Mouse (Mus musculus) heart, postnatal 4 days (tissue): Measurements from ENCODE around the gene Elf1. TPM values are rescaled to one million over a fixed set of nuclear protein-coding genes. Genes with fewer than 3 reads are reported as not detected.
A peak's percentile ranks its signal among the peaks of the same experiment; 100 is the strongest.

Experiments
- DNase-seq: peaks from one replicate; pipeline ENCODE4 v3.0.0; 2021
- total RNA-seq, 2 experiments: library from RNA; stranded (reverse); gene quantifications; 2 replicates each; pipeline ENCODE4 v1.2.3; 2021

The Elf1 gene
- total RNA-seq, 2 experiments from 2014 or later = 20.3 to 22.5 TPM

- no peak for DNase-seq
Observed at GRCm38 (mm10) chr14:79574361-79574760, 93.4 kb downstream of the Elf1 start.

DNA sequence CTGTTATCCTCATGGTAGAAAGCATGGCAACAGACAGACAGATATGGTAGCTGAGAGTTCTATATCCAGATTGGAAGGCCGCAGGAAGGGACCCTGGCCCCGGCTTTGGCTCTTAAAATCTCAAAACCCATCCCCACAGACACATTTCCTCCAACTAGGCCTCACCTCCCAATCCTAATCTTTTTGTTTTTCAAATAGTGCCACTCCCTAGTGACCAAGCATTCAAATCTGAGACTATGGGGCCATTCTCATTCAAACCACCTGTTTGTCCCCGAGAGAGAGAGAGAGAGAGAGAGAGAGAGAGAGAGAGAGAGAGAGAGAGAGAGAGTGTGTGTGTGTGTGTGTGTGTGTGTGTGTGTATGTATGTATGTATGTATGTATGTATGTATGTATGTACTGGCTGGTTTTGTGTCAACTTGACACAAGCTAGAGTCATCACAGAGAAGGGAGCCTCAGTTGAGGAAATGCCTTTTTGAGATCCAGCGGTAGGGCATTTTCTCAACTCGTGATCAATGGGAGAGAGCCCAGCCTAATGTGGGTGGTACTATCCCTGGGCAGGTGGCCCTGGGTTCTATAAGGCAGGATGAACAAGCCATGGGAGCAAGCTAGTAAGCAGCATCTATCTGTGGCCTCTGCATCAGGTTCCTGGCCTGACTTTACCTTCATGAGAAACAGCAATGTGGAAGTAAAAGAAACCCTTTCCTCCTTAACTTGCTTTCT lies 102.7 kb downstream of the Elf1 start:
- no peak for DNase-seq

- no peak for DNase-seq
Observed at GRCm38 (mm10) chr14:79586499-79587138, 105.6 kb downstream of the Elf1 start.

DNA sequence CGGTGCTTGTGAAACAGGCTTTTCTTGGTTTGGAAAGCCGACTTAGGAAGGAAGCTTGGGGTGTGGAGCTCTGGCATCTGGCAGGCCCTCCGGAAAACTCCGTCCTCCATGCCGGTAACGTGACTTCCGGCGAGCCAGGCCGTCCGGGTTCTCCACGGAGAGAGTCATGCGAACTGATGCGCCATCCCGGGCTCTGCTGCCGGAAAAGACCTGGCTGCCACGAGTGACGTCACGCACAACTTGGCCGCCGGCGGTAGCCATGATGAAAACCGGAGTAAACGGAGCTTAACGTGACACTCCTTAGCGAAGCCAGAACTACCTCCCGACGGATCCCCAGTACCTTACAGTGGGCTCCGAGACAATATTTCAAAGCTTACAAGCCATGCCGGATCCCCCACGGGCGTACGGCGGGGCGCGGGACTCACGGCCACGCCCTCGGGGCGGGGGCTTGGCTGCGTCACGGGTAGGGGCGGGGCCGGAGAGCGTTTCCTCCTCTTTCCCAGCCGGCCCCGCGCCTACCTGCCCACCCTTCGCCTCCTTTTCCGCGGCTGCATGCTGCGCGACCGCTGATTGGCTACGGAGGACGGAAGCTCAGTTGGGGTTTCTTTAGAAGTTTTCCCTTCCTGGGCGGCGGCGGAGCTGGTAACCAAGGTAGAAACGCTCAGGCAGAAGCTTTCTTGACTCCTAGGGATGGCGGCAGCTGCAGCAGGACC lies 106.3 kb downstream of the Elf1 start, which contains the start of gene Sugt1:
Gene Sugt1, plus strand, starts transcription at position 553 of the 713 bp plus-strand sequence.
- DNase-seq = peak; percentile 96

DNA sequence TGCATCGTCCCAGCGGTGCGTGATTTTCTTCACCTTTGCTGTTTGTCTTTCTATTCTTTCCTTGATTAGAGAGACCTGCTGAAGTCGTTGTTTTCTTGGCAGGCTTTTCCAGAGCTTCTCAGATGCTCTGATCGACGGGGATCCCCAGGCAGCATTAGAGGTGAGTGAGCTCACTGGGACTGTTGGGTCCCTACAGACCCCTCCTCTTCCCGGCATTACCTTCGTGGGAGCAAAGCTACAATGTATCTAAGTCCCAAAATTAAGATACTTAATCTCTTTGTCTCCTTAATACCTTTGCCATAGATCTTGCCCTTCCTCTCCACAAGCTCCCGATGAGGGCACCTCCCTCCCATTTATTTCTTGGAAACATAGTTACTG lies 106.8 kb downstream of the Elf1 start:
- no peak for DNase-seq

DNA sequence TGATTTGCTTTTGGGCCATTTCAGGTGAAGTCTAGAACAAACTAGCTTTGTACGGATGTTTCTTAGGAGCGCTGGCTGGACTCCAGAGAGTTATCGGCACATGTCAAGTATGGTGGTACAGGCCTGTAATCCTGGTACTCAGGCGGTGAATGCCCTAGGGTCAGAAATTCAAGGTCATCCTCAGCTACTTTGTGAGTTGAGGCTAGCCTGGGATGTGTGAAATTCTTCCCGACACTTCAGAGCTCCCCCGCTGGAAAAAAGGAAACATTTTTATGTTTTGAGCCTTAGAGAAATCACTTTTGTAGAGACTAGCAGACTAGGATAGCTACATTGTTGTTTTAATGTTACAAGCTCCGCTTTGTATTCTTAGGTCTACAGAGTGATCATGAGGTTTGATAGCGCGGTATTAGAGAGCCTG lies 107.5 kb downstream of the Elf1 start:
- peak; percentile 10 for DNase-seq

GRCm38 (mm10) chr14:79589401-79589800 lies 108.4 kb downstream of the Elf1 start:
- no peak for DNase-seq

DNA sequence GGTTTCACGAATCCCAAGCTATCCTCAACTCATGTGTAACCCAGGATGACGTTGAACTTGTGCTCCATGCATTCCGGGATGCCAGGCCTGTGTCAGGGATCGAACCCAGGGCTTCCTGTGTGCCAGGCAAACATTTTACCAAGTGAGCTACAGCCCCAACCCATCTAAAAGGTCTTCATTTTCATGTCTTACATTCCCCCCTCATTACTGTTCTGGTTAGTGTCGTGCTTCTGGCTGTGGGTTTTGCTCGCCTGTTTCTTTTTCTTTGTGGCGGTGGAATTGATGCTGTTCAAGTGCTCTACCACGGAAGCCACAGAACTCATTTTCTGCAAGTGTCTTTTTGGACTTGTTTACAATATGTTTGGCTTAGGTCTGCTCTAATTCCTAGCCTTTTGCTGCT lies 109.9 kb downstream of the Elf1 start:
- DNase-seq = no peak

DNA sequence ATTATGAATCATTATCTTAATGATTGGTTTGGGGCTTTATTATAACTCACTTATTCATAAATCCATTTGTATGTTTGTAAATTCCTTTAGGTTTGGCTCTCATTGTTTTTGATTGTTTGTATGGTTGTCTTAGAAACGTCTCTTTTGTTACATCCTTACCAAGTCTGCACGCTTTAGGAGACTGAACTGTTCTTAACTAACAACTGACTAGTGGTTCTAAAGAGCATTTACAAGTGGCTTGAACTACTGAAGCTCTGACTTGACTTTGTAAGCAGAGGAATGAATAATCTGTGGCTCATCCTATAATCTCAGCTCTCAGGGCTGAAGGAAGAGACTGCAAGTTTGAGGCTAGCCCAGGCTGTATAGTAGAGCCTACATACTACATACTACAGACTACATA lies 110.6 kb downstream of the Elf1 start:
- no peak for DNase-seq

GRCm38 (mm10) chr14:79594069-79594468 lies 113.1 kb downstream of the Elf1 start:
- DNase-seq = no peak

GRCm38 (mm10) chr14:79596602-79597001 lies 115.6 kb downstream of the Elf1 start:
- DNase-seq = no peak

- no peak for DNase-seq
Observed at GRCm38 (mm10) chr14:79605881-79606280, 124.9 kb downstream of the Elf1 start.

DNA sequence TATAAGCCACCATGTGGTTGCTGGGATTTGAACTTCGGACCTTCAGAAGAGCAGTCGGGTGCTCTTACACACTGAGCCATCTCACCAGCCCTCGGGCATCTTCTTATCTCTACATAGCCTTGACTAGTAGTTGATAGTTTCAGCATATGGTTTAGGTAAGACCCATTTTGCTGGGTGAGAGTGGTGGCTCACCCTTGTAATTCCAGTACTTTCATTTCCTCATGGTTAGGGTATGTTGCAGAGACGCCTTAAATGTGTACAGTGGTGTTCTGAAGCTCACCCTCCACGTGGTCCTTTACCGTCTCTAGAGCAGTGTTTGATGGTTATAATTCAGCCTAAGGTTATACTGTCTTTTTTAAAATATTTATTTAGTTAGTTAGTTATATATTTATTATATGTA lies 125.4 kb downstream of the Elf1 start:
- no peak for DNase-seq

DNA sequence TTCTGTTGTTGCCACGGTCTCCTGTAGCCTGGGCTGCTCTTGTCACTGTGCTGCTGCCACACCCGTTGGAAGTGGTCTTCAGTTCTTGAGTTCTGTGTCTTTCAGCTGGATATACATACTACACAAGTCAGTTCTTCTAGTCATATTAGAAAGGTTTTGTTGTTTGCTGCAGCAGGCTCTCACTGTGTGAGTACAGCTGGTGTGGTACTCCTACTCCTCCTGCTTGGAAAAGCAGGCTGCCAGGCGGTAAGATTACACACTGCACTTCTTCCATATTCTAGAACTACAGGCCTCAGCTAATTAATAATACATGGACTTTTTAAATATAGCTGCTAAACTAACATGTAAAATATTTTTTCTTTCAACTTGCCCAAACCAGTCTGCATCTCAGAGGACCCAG lies 125.9 kb downstream of the Elf1 start:
- DNase-seq = no peak

GRCm38 (mm10) chr14:79607352-79607751 lies 126.4 kb downstream of the Elf1 start:
- no peak for DNase-seq

DNA sequence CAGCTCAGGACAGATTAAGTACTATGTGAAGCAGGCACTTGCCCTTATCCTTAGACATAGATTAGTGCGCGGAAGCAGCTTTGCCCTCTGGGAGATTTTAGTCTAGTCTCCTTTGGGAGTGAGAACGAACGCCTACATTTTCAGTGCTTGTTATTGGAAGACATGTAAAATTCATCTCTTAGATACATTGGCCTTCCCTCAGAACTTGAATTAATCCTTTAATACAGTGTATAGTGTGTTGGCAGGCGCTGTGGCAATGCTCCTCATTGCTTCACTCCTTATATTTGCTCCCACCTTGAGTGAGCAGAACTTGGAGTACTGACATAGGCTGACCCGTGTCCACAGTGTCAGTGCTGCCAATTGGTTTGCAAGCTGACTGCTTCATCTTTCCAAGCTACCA lies 127.3 kb downstream of the Elf1 start:
- DNase-seq = no peak

DNA sequence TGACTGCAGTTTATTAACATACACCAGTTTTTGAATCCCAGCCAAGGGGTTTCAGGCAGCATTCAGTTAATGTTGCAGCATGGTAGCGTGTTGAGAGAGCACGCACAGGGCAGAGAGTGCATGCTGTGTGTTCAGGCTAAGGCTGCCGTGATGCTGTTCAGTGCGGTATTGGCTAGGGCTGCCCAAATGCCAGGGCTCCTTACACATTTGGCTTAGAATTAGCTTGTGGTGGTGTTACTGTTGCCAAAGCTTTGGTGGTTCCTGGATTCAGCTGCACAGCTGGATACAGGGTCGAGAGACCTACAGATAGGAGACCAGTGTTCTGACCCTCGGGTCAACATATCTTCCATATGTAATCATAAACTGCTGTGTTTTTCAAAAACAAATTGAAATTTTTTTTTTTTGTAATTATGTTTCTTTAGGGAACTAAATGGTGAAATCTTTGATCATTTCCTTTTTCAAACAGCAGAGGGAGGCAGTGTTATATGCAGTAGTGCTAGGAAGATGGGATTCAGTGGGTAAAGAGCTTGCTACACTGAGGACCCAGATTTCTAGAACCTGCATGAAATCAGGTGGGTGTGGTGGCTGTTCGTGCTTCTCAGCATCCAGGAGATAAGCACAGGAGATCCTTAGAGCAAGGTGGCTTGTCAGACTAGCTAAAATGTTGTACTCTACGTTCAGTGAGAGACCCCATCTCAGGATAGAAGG lies 136.3 kb downstream of the Elf1 start:
- DNase-seq = no peak

GRCm38 (mm10) chr14:79619802-79620201 lies 138.8 kb downstream of the Elf1 start:
- DNase-seq = no peak

GRCm38 (mm10) chr14:79621143-79621542 lies 140.1 kb downstream of the Elf1 start:
- DNase-seq = no peak
